Mouse (Mus musculus): Measurements from ENCODE around the gene Gse1.

DNA sequence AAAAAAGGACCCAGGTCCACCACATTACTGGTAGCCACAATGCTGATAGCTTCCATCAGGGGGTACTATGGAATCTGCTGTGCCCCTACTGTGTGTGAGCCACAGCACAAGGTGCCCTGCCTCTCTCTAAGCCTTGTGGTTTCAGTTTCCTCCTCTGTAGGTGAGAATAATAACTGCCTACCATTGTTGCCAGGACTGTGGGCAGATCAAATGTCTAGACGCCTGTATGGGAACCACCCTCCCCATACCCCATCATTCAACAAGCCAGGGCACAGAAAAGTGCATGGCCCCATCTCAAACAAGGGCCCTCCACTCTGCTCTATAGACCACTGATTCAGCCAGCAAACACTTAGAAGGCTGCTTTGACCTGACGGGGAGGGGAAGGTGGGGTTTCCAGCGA, 168.5 kb downstream of the Gse1 start:
- TF ChIP-seq MAX (IDR thresholded peaks at IDR 0.05; ENCODE audit: low read depth) (no peak), E2F4 (IDR thresholded peaks at IDR 0.05; ENCODE audit: insufficient read depth) (no peak), SRF (IDR thresholded peaks at IDR 0.05; ENCODE audit: control insufficient read depth, insufficient read length, low read depth) (no peak)

All from myocyte (in vitro differentiated cells).